In genomic region chr2:158174958-158175357, GRCm38 (mm10) we compare ENCODE assay signal across 10 mouse cellular contexts. TPM values are rescaled to one million over a fixed set of nuclear protein-coding genes. Genes with fewer than 3 reads are reported as not detected.
DNase-seq lines count a peak whose midpoint lies in the region; ATAC-seq and TF ChIP-seq lines count a peak whose summit lies in the region.
"Had no signal": no experiment of that assay in that cellular context is flagged by ENCODE, and none has a peak within 500 bp of the region (broad histone marks: within the 10 kb centered on the region; RNA-seq: fewer than 3 reads in every experiment).

No protein-coding gene starts in this region.

- DNase-seq in heart, postnatal 14 days = no peak
- DNase-seq in spleen, postnatal 36 days (ENCODE audit: low spot score in 2 of 2) = peak; percentile 51 to 53
- no peak for DNase-seq in spleen, adult 12 weeks (ENCODE audit: low spot score)
- DNase-seq in splenic B cell, adult 2 months (ENCODE audit: low read depth, low spot score) = peak; percentile 55
- DNase-seq in kidney, adult 18-20 months = no peak
- DNase-seq: adrenal gland, adult 8-10 months had no signal

- no peak for TF ChIP-seq CTCF in intestine, postnatal 0 days (IDR thresholded peaks at IDR 0.05; ENCODE audit: low read depth)

- no peak overlapping the region for H3K4me3 ChIP-seq in heart, embryonic 13.5 days
- H3K4me3 ChIP-seq in liver, embryonic 16.5 days (ENCODE audit: low read depth, low read length) = no peak overlapping the region
- no peak overlapping the region for H3K4me3 ChIP-seq in intestine, postnatal 0 days (ENCODE audit: low read depth, low read length)
- H3K4me3 ChIP-seq: embryonic facial prominence, embryonic 15.5 days had no signal

- no peak overlapping the region for H3K9ac ChIP-seq in heart, embryonic 13.5 days
- no peak overlapping the region for H3K9ac ChIP-seq in liver, embryonic 16.5 days (ENCODE audit: low read depth, low read length)
- H3K9ac ChIP-seq in intestine, postnatal 0 days (ENCODE audit: low read depth, low read length) = no peak overlapping the region
- H3K9ac ChIP-seq: embryonic facial prominence, embryonic 15.5 days had no signal

- H3K36me3 ChIP-seq in heart, embryonic 13.5 days = no peaks in the 10 kb centered on the region
- H3K36me3 ChIP-seq in liver, embryonic 16.5 days (ENCODE audit: control insufficient read depth, insufficient read depth) = no peaks in the 10 kb centered on the region
- H3K36me3 ChIP-seq in splenic B cell, adult 2 months (ENCODE audit: control insufficient read depth, insufficient read depth, low read length, poor library complexity, severe bottlenecking) = no peaks in the 10 kb centered on the region
- H3K36me3 ChIP-seq in intestine, postnatal 0 days (ENCODE audit: control insufficient read depth, insufficient read depth) = no peaks in the 10 kb centered on the region
- H3K36me3 ChIP-seq: embryonic facial prominence, embryonic 15.5 days had no signal

- no peak overlapping the region for H3K4me2 ChIP-seq in heart, embryonic 13.5 days
- no peak overlapping the region; the same call in 1 of the 2 replicates for H3K4me2 ChIP-seq in liver, embryonic 16.5 days (ENCODE audit: low read depth, low read length)
- no peak overlapping the region for H3K4me2 ChIP-seq in intestine, postnatal 0 days (replicated peaks; ENCODE audit: low read depth)
- H3K4me2 ChIP-seq: embryonic facial prominence, embryonic 15.5 days had no signal

- 0 out of 2 replicates have a peak, but pooled peaks cover 5% of the 10 kb centered on the region for H3K9me3 ChIP-seq in heart, embryonic 13.5 days
- no peaks in the 10 kb centered on the region for H3K9me3 ChIP-seq in liver, embryonic 16.5 days (replicated peaks; ENCODE audit: control insufficient read depth, low read length)
- no peaks in the 10 kb centered on the region for H3K9me3 ChIP-seq in intestine, postnatal 0 days (ENCODE audit: control insufficient read depth)
- H3K9me3 ChIP-seq: embryonic facial prominence, embryonic 15.5 days had no signal

- H3K27me3 ChIP-seq in heart, embryonic 13.5 days (replicated peaks) = no peaks in the 10 kb centered on the region
- peaks cover 2% of the 10 kb centered on the region; the same call in 1 of the 2 replicates for H3K27me3 ChIP-seq in liver, embryonic 16.5 days (ENCODE audit: control insufficient read depth, insufficient read depth, low read depth, low read length)
- H3K27me3 ChIP-seq in splenic B cell, adult 2 months (ENCODE audit: control insufficient read depth, insufficient read depth, low read length, poor library complexity, severe bottlenecking) = no peaks in the 10 kb centered on the region
- H3K27me3 ChIP-seq in intestine, postnatal 0 days (replicated peaks; ENCODE audit: control insufficient read depth, insufficient read depth, low read length) = no peaks in the 10 kb centered on the region
- H3K27me3 ChIP-seq: embryonic facial prominence, embryonic 15.5 days had no signal

- H3K27ac ChIP-seq in heart, embryonic 13.5 days (replicated peaks) = peak overlapping the region; percentile 42
- H3K27ac ChIP-seq in liver, embryonic 16.5 days (ENCODE audit: low read length) = peak overlapping the region; percentile 80
- no peak overlapping the region for H3K27ac ChIP-seq in intestine, postnatal 0 days (ENCODE audit: low read depth, low read length)
- H3K27ac ChIP-seq: embryonic facial prominence, embryonic 15.5 days had no signal

- intact Hi-C loops in heart, postnatal 14 days (cut with DNase I) = no loop called here

- no peak for ATAC-seq in heart, embryonic 13.5 days (ENCODE audit: extremely low read depth, insufficient number of reproducible peaks, low FRiP score, low TSS enrichment)
- peak; percentile 33 for ATAC-seq in liver, embryonic 16.5 days (ENCODE audit: low read depth)
- no peak for ATAC-seq in intestine, postnatal 0 days

- H3K4me1 ChIP-seq in heart, embryonic 13.5 days = peaks cover 41% of the 10 kb centered on the region
- peaks cover 29% of the 10 kb centered on the region for H3K4me1 ChIP-seq in liver, embryonic 16.5 days (ENCODE audit: control insufficient read depth, low read depth, low read length)
- H3K4me1 ChIP-seq in intestine, postnatal 0 days (replicated peaks; ENCODE audit: control insufficient read depth, insufficient read depth, low read length) = peaks cover 12% of the 10 kb centered on the region

- 77% methylated on average over 15 of the region's 15 CpGs for WGBS in heart, embryonic 13.5 days
- 50% methylated on average over 15 of the region's 15 CpGs for whole genome bisulfite sequencing in liver, embryonic 16.5 days (ENCODE audit: insufficient replicate concordance)
- 90% methylated on average over 15 of the region's 15 CpGs for WGBS in intestine, postnatal 0 days

RNA-seq across cellular contexts. Expression of gene Tgm2, which starts 28.7 kb away (rescaled TPM):
- 218 and 237 TPM in 2 replicates for polyA plus RNA-seq in heart, embryonic 13.5 days (2015; fragmentation: Nextera tagmentation; extraction: Ambion mirVana)
- total RNA-seq in heart, postnatal 14 days (2021) = 100 to 1,000 TPM; 181 to 209 TPM
- polyA plus RNA-seq in liver, embryonic 16.5 days (2015; fragmentation: Nextera tagmentation; extraction: Ambion mirVana) = 66.2 and 74.3 TPM in 2 replicates
- polyA plus RNA-seq in intestine, postnatal 0 days (2015; fragmentation: Nextera tagmentation; extraction: Ambion mirVana) = 40.0 and 40.4 TPM in 2 replicates

RNA-seq across cellular contexts. Expression of gene D630003M21Rik, which starts 54.1 kb away (rescaled TPM):
- 2.2 and 2.7 TPM in 2 replicates for polyA plus RNA-seq in heart, embryonic 13.5 days (2015; fragmentation: Nextera tagmentation; extraction: Ambion mirVana)
- 1 to 10 TPM; 7.0 to 7.4 TPM for total RNA-seq in heart, postnatal 14 days (2021)
- 0.69 and 0.78 TPM in 2 replicates for polyA plus RNA-seq in liver, embryonic 16.5 days (2015; fragmentation: Nextera tagmentation; extraction: Ambion mirVana)
- 0.76 and 0.82 TPM in 2 replicates for polyA plus RNA-seq in intestine, postnatal 0 days (2015; fragmentation: Nextera tagmentation; extraction: Ambion mirVana)

Comparison
In these comparisons a context has a peak if more than half of its experiments do, and no peak if none do; other contexts are left out.
1. DNase-seq: peak in spleen, postnatal 36 days (2 of 2) and splenic B cell, adult 2 months (single experiment); none in heart, postnatal 14 days (0 of 2), spleen, adult 12 weeks (single experiment) and kidney, adult 18-20 months (single experiment).